Mouse (Mus musculus) limb, embryonic 12.5 days (tissue): ENCODE data around the gene Polq. TPM values are rescaled to one million over a fixed set of nuclear protein-coding genes. Genes with fewer than 3 reads are reported as not detected.
A peak's percentile ranks its signal among the peaks of the same experiment; 100 is the strongest.

Experiments used
- ATAC-seq: fragments of 200-750 bp; cut with Nextera tagmentation; 2 replicates; pipeline ENCODE4 v1.8.0; 2017; ENCODE audit warnings: low read depth, moderate TSS enrichment; ENCODE audit not compliant: insufficient number of reproducible peaks, insufficient read depth, low FRiP score, low TSS enrichment
- H3K27ac ChIP-seq: fragments of 300-500 bp; sonication (generic); 2 replicates; pipeline ENCODE4 v1.5.1; 2016; ENCODE audit warnings: mild to moderate bottlenecking, moderate library complexity
- H3K27me3 ChIP-seq: fragments of 300-500 bp; sonication (generic); 2 replicates; pipeline ENCODE4 v1.6.1; 2016; ENCODE audit warnings: mild to moderate bottlenecking, moderate library complexity
- H3K36me3 ChIP-seq: fragments of 300-500 bp; sonication (generic); 2 replicates; pipeline ENCODE4 v1.6.1; 2016; ENCODE audit warnings: mild to moderate bottlenecking, moderate library complexity
- H3K4me1 ChIP-seq: fragments of 300-500 bp; sonication (generic); replicated peaks from 2 replicates; pipeline ENCODE4 v1.6.1; 2016
- H3K4me2 ChIP-seq: fragments of 300-500 bp; sonication (generic); 2 replicates; pipeline ENCODE4 v1.6.1; 2016; ENCODE audit warnings: mild to moderate bottlenecking, moderate library complexity
- H3K4me3 ChIP-seq: fragments of 300-500 bp; sonication (generic); replicated peaks from 2 replicates; pipeline ENCODE4 v1.5.1; 2016; ENCODE audit warnings: mild to moderate bottlenecking
- H3K9ac ChIP-seq: fragments of 300-500 bp; sonication (generic); replicated peaks from 2 replicates; pipeline ENCODE4 v1.6.1; 2016; ENCODE audit warnings: mild to moderate bottlenecking, moderate library complexity
- H3K9me3 ChIP-seq: fragments of 300-500 bp; sonication (generic); 2 replicates; pipeline ENCODE4 v1.6.1; 2016; ENCODE audit warnings: mild to moderate bottlenecking, moderate library complexity
- WGBS: fragments of 180-500 bp; shearing (Covaris S2); methylation state at CpG from one replicate; pipeline ENCODE4 v1.1.7; 2016; 5-methylcytosine and 5-hydroxymethylcytosine counted together
- polyA plus RNA-seq: library from polyadenylated mRNA; unstranded; fragments of >200 nt; fragmentation: Nextera tagmentation; extraction: Ambion mirVana; gene quantifications from 2 replicates; pipeline ENCODE4 v1.2.1, GENCODE M21; 2016

Gene Polq
- polyA plus RNA-seq: 11.9 TPM in 2 replicates

GRCm38 (mm10) chr16:37011061-37011921, at the start of gene Polq:
Gene Polq (plus strand): TSS chr16:37011786.
- no peaks in the 10 kb centered on the region for H3K9me3 ChIP-seq
- no peaks in the 10 kb centered on the region for H3K27me3 ChIP-seq
- peaks cover 13% of the 10 kb centered on the region; the same call in 1 of the 2 replicates for H3K36me3 ChIP-seq
- H3K4me1 ChIP-seq: peaks cover 11% of the 10 kb centered on the region
- H3K9ac ChIP-seq: peak within 1 kb of the TSS; percentile 81
- no peak within 1 kb of the TSS for H3K27ac ChIP-seq
- peak; percentile 93 for ATAC-seq
- 6% methylated on average over 30 of the region's 30 CpGs for WGBS
- H3K4me3 ChIP-seq: peak within 1 kb of the TSS; percentile 87
- peak within 1 kb of the TSS; percentile 90 for H3K4me2 ChIP-seq

- ATAC-seq: no peak
- H3K9ac ChIP-seq: no peak overlapping the region
- H3K27ac ChIP-seq: no peak overlapping the region
- H3K4me1 ChIP-seq: no peaks in the 10 kb centered on the region
- 74% methylated on average over 4 of the region's 4 CpGs for WGBS
- no peak overlapping the region for H3K4me3 ChIP-seq
- no peaks in the 10 kb centered on the region for H3K27me3 ChIP-seq
- no peaks in the 10 kb centered on the region for H3K36me3 ChIP-seq
- H3K4me2 ChIP-seq: no peak overlapping the region
- H3K9me3 ChIP-seq: no peaks in the 10 kb centered on the region
Observed at GRCm38 (mm10) chr16:36963415-36963814, 48.2 kb upstream of the Polq start.

GRCm38 (mm10) chr16:36979127-36979526, 32.5 kb upstream of the Polq start:
- no peaks in the 10 kb centered on the region for H3K27me3 ChIP-seq
- no peak overlapping the region for H3K4me2 ChIP-seq
- no peak for ATAC-seq
- no peaks in the 10 kb centered on the region for H3K9me3 ChIP-seq
- no peaks in the 10 kb centered on the region for H3K36me3 ChIP-seq
- H3K4me3 ChIP-seq: no peak overlapping the region
- no peak overlapping the region for H3K9ac ChIP-seq
- WGBS: 88% methylated on average over 2 of the region's 2 CpGs
- H3K27ac ChIP-seq: no peak overlapping the region
- no peaks in the 10 kb centered on the region for H3K4me1 ChIP-seq

- no peaks in the 10 kb centered on the region for H3K36me3 ChIP-seq
- H3K4me3 ChIP-seq: no peak overlapping the region
- no peak overlapping the region for H3K9ac ChIP-seq
- no peaks in the 10 kb centered on the region for H3K27me3 ChIP-seq
- H3K4me1 ChIP-seq: no peaks in the 10 kb centered on the region; the same call in 1 of the 2 replicates
- H3K4me2 ChIP-seq: no peak overlapping the region
- no peak overlapping the region for H3K27ac ChIP-seq
- no peaks in the 10 kb centered on the region for H3K9me3 ChIP-seq
- 71% methylated on average over 1 of the region's 1 CpGs for WGBS
- no peak for ATAC-seq
Observed at GRCm38 (mm10) chr16:36983796-36984195, 27.8 kb upstream of the Polq start.

- no peak overlapping the region for H3K27ac ChIP-seq
- 71% methylated on average over 5 of the region's 5 CpGs for WGBS
Observed at GRCm38 (mm10) chr16:36985636-36986042, 25.9 kb upstream of the Polq start.

GRCm38 (mm10) chr16:36987399-36987798, 24.2 kb upstream of the Polq start:
- H3K27me3 ChIP-seq: no peaks in the 10 kb centered on the region

More at GRCm38 (mm10) chr16:36985636-36986042, 25.9 kb upstream of the Polq start:
- no peak for ATAC-seq
- Histone ChIP-seq H3K9ac (no peak overlapping the region), H3K9me3 (no peaks in the 10 kb centered on the region), H3K27me3 (no peaks in the 10 kb centered on the region), H3K4me1 (peaks cover 9% of the 10 kb centered on the region), H3K4me2 (no peak overlapping the region), H3K36me3 (no peaks in the 10 kb centered on the region), H3K4me3 (no peak overlapping the region)

GRCm38 (mm10) chr16:36988066-36988465, 23.5 kb upstream of the Polq start:
- Histone ChIP-seq H3K36me3 (no peaks in the 10 kb centered on the region), H3K4me3 (no peak overlapping the region), H3K27me3 (no peaks in the 10 kb centered on the region), H3K4me2 (no peak overlapping the region), H3K27ac (no peak overlapping the region), H3K4me1 (peaks cover 9% of the 10 kb centered on the region), H3K9me3 (no peaks in the 10 kb centered on the region), H3K9ac (no peak overlapping the region)
- ATAC-seq: no peak

More at GRCm38 (mm10) chr16:36987399-36987798, 24.2 kb upstream of the Polq start:
- Histone ChIP-seq H3K4me2 (no peak overlapping the region), H3K27ac (no peak overlapping the region), H3K9me3 (no peaks in the 10 kb centered on the region), H3K4me1 (peaks cover 9% of the 10 kb centered on the region), H3K4me3 (no peak overlapping the region), H3K36me3 (no peaks in the 10 kb centered on the region), H3K9ac (no peak overlapping the region)
- WGBS: 60% methylated on average over 2 of the region's 2 CpGs
- ATAC-seq: no peak

- H3K4me3 ChIP-seq: no peak overlapping the region
- no peaks in the 10 kb centered on the region for H3K36me3 ChIP-seq
- no peak overlapping the region for H3K27ac ChIP-seq
- H3K4me1 ChIP-seq: peaks cover 9% of the 10 kb centered on the region
- WGBS: 52% methylated on average over 8 of the region's 8 CpGs
- 0 out of 2 replicates have a peak, but pooled peaks have one; percentile 64 for ATAC-seq
- no peak overlapping the region for H3K9ac ChIP-seq
- H3K9me3 ChIP-seq: no peaks in the 10 kb centered on the region
- no peaks in the 10 kb centered on the region for H3K27me3 ChIP-seq
- peak overlapping the region; percentile 15; the same call in 1 of the 2 replicates for H3K4me2 ChIP-seq
Observed at GRCm38 (mm10) chr16:36989493-36989892, 22.1 kb upstream of the Polq start.

- peaks cover 9% of the 10 kb centered on the region for H3K4me1 ChIP-seq
- no peak within 1 kb of the TSS for H3K9ac ChIP-seq
- H3K27ac ChIP-seq: no peak within 1 kb of the TSS
- H3K4me2 ChIP-seq: peak within 1 kb of the TSS; percentile 15; the same call in 1 of the 2 replicates
- H3K27me3 ChIP-seq: no peaks in the 10 kb centered on the region
- no peaks in the 10 kb centered on the region for H3K9me3 ChIP-seq
- no peaks in the 10 kb centered on the region for H3K36me3 ChIP-seq
- 54% methylated on average over 18 of the region's 18 CpGs for WGBS
- no peak for ATAC-seq
- no peak within 1 kb of the TSS for H3K4me3 ChIP-seq
Observed at GRCm38 (mm10) chr16:36989999-36990625, 21.5 kb upstream of the Polq start, which contains the start of gene Fbxo40. Gene Fbxo40 (minus strand): TSS chr16:36990467.

- Histone ChIP-seq H3K4me3 (no peak overlapping the region), H3K4me2 (no peak overlapping the region), H3K27me3 (no peaks in the 10 kb centered on the region), H3K9ac (no peak overlapping the region), H3K4me1 (no peaks in the 10 kb centered on the region), H3K27ac (no peak overlapping the region), H3K36me3 (no peaks in the 10 kb centered on the region), H3K9me3 (no peaks in the 10 kb centered on the region)
- WGBS: 84% methylated on average over 6 of the region's 6 CpGs
- no peak for ATAC-seq
Observed at GRCm38 (mm10) chr16:36997650-36998049, 13.9 kb upstream of the Polq start.

- Histone ChIP-seq H3K9ac (no peak overlapping the region), H3K36me3 (no peaks in the 10 kb centered on the region), H3K27me3 (no peaks in the 10 kb centered on the region), H3K9me3 (no peaks in the 10 kb centered on the region), H3K27ac (no peak overlapping the region), H3K4me2 (no peak overlapping the region), H3K4me1 (no peaks in the 10 kb centered on the region), H3K4me3 (no peak overlapping the region)
- WGBS: 79% methylated on average over 9 of the region's 9 CpGs
- no peak for ATAC-seq
Observed at GRCm38 (mm10) chr16:36999366-36999972, 12.1 kb upstream of the Polq start.
